Mouse (Mus musculus) E14TG2a.4 (cell line): ENCODE data around the gene Rassf9.

Experiments used
- H3K27me3 ChIP-seq: 2 replicates; pipeline ENCODE4 v1.6.1; 2014; ENCODE audit warnings: low read length, control low read depth; ENCODE audit not compliant: insufficient read depth
- H3K36me3 ChIP-seq: 2 replicates; pipeline ENCODE4 v1.6.1; 2014; ENCODE audit warnings: low read length, control low read depth; ENCODE audit not compliant: insufficient read depth
- H3K4me1 ChIP-seq: replicated peaks from 2 replicates; pipeline ENCODE4 v1.6.1; 2014; ENCODE audit warnings: low read depth, low read length, control low read depth
- H3K4me3 ChIP-seq: replicated peaks from 2 replicates; pipeline ENCODE4 v1.5.1; 2014; ENCODE audit warnings: mild to moderate bottlenecking, low read length
- H3K9me3 ChIP-seq: 2 replicates; pipeline ENCODE4 v1.6.1; 2014; ENCODE audit warnings: low read length, control low read depth
- CTCF ChIP-seq: conservative IDR thresholded peaks from 2 replicates; pipeline ENCODE4 v1.5.1; 2014; ENCODE audit warnings: low read length
- NANOG ChIP-seq: IDR thresholded peaks from 2 replicates; pipeline ENCODE4 v1.6.1; 2014; ENCODE audit warnings: borderline replicate concordance, low read length, mixed read lengths
- POU5F1 ChIP-seq: IDR thresholded peaks from 2 replicates; pipeline ENCODE4 v1.6.1; 2014; ENCODE audit warnings: low read length, borderline replicate concordance

The Rassf9 gene

DNA sequence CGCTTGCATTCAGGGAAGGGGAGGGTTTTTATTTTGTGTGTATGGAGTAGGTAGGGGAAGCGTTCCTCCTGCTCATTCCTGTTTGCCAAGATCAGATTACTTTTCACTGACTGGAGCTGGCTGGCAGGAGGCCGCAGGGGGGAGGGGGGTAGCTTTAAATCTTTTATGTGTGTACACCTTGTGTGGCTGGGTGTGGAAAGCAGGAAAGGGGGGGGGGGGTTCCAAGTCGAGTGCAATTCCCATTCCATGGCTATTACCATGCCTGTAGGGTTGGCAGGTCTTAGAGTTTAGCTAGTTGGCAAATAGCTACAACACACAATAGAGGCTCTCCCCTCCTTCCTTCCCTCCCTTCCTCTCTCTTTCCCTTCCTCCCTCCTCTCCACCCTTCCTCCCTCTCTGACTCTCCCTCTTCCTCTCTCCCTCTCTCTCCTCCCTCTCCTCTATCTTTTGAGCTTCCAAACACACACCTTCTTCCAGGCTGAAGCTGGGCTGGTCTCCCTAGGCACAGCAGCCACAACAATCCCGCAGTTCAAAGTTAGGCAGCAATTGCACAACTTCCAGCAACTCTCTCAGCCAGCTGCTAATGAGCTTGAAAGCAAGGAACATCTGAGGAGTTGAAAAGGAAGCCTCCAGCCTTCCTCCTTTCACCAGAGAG is at the start of gene Rassf9:
Gene Rassf9, plus strand, starts transcription at position 416 of the 655 bp plus-strand sequence.
- H3K36me3 ChIP-seq, result no peaks in the 10 kb centered on the region
- H3K9me3 ChIP-seq, result no peaks in the 10 kb centered on the region
- H3K4me3 ChIP-seq, result no peak within 1 kb of the TSS
- no peak for TF ChIP-seq NANOG
- no peak for TF ChIP-seq CTCF
- TF ChIP-seq POU5F1, result no peak
- no peaks in the 10 kb centered on the region for H3K27me3 ChIP-seq
- H3K4me1 ChIP-seq, result peaks cover 14% of the 10 kb centered on the region

DNA sequence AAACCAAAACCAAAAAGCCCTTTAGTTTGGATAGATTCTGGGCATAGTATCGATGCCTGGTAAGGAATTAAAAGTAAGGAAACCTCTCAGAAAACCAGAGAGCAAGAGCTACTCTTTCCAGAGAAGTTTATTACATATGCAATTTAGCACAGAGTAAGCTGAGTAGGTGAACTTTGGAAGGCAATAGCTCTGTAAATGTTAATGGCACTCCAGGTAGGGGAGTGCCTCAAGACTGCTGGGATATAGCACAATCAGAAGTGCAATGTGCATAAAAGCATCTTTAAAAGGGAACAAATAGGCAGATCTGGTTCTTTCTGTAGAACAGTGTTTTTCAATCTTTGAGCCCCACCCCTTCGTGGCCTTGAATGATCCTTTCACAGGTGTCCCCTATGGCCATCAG is 42.6 kb upstream of the Rassf9 start:
- no peak overlapping the region for H3K4me3 ChIP-seq
- TF ChIP-seq CTCF (no peak), NANOG (no peak), POU5F1 (no peak)
- no peaks in the 10 kb centered on the region for H3K9me3 ChIP-seq
- H3K36me3 ChIP-seq, result no peaks in the 10 kb centered on the region
- H3K27me3 ChIP-seq, result no peaks in the 10 kb centered on the region
- H3K4me1 ChIP-seq, result no peaks in the 10 kb centered on the region

DNA sequence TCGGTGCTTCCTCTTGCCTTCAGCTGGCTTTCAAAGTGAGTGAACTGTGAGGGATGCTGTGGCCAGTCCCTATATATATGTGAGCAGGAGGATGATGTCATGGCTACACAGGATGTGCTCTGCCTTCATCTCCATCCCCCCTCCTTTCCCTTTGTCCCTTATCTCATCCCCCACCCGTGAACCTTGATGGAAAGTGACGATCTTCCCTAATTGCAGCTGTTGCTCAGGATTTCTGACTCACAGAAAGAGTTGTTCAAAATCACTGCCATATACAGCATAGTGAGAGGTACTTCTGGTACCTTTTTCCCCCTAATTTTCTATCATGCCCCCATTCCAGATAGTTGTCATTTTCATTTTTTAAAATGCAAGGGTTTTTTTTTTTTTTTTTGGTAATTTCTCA is 21.6 kb upstream of the Rassf9 start, which contains the start of gene Nts:
Gene Nts, minus strand, starts transcription at position 101 of the 400 bp plus-strand sequence.
- Histone ChIP-seq H3K9me3 (no peaks in the 10 kb centered on the region), H3K27me3 (no peaks in the 10 kb centered on the region), H3K4me1 (no peaks in the 10 kb centered on the region), H3K36me3 (no peaks in the 10 kb centered on the region), H3K4me3 (no peak within 1 kb of the TSS)
- no peak for TF ChIP-seq NANOG
- no peak for TF ChIP-seq CTCF
- no peak for TF ChIP-seq POU5F1

DNA sequence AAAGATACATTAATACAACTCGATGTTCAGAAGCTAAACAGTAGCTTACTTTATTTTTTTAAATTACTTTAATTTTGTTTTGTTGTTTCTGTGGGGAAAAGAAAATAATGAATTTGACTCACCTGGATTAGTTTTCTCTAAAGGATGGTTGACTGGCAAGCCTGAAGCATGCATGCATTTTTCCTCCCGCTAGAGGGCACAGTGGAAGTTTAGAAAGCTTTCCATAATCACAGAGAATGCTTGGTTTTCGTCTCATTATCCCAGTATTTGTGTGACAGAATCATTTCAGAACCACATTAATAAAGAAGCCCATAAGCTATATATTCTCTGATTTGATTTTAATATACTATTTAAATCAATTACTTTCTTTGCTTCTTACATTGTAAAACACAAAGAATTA is 20.2 kb upstream of the Rassf9 start:
- no peaks in the 10 kb centered on the region for H3K27me3 ChIP-seq

DNA sequence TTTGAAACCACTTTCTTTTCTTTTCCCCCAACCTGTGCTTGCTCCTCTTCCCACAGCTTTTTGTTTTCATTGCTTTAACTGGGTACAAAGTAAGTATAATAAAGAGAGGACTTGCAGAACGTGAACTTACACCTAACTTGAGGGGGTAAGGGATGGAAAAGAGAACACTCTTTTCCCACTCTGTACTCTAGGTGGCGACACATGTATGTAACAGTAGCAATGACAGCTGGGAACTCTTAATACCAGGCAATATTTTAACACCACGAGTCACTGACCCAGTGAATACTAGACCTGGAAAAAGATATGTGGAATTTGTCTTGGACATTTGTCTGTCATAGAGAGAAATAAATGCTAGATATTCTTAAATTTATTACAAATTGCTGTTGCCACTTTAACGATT is 13.3 kb upstream of the Rassf9 start:
- Histone ChIP-seq H3K9me3 (no peaks in the 10 kb centered on the region), H3K36me3 (no peaks in the 10 kb centered on the region), H3K4me3 (no peak overlapping the region), H3K27me3 (no peaks in the 10 kb centered on the region), H3K4me1 (no peaks in the 10 kb centered on the region)
- TF ChIP-seq CTCF (peak; percentile 41; the same call in 1 of the 2 replicates), NANOG (no peak), POU5F1 (no peak)

More for the DNA sequence above, 20.2 kb upstream of the Rassf9 start:
- TF ChIP-seq CTCF, result peak; percentile 71
- no peak for TF ChIP-seq POU5F1
- no peak overlapping the region for H3K4me3 ChIP-seq
- H3K9me3 ChIP-seq, result no peaks in the 10 kb centered on the region
- no peaks in the 10 kb centered on the region for H3K36me3 ChIP-seq
- no peaks in the 10 kb centered on the region for H3K4me1 ChIP-seq

DNA sequence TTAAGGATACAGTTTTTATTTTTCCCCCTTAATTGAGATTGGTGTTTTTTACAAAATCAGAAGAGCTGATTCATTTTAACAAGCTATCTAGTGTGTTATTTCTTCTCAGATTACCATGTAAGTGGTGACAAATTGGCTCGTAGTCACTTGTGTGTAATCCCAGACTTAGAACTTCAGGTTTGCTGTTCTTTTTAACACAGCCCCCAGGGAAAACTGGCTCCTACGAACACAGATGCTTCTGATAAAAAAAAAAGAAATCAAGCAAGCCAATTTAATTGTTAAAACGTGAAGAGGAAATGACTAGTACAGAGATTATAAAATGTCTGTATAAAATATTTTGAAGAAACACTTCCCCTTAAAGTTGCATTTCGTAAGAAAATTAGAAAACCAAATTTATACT is 4.6 kb upstream of the Rassf9 start:
- H3K36me3 ChIP-seq, result no peaks in the 10 kb centered on the region
- H3K27me3 ChIP-seq, result no peaks in the 10 kb centered on the region
- peaks cover 14% of the 10 kb centered on the region for H3K4me1 ChIP-seq
- no peaks in the 10 kb centered on the region for H3K9me3 ChIP-seq
- TF ChIP-seq POU5F1 (no peak), NANOG (no peak), CTCF (no peak)
- H3K4me3 ChIP-seq, result no peak overlapping the region

DNA sequence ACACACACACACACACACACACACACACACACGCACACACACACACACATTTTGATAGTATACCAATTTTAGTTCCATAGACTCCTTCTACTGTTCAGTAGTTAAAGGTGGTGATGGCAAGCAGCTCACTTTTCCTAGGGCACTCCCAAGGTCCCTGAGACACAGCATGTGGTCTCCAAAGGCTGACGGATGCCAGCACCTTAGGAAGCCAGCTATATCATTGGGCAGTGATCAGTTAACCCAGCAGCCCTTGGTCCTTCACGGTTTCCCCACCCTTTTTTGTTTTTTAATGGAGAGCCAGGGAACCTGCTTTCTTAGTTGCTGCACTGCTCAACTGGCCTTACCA is 588 bp upstream of the Rassf9 start:
- Histone ChIP-seq H3K9me3 (no peaks in the 10 kb centered on the region), H3K4me3 (no peak overlapping the region), H3K36me3 (no peaks in the 10 kb centered on the region), H3K27me3 (no peaks in the 10 kb centered on the region), H3K4me1 (peaks cover 14% of the 10 kb centered on the region)
- no peak for TF ChIP-seq NANOG
- TF ChIP-seq CTCF, result no peak
- TF ChIP-seq POU5F1, result no peak

DNA sequence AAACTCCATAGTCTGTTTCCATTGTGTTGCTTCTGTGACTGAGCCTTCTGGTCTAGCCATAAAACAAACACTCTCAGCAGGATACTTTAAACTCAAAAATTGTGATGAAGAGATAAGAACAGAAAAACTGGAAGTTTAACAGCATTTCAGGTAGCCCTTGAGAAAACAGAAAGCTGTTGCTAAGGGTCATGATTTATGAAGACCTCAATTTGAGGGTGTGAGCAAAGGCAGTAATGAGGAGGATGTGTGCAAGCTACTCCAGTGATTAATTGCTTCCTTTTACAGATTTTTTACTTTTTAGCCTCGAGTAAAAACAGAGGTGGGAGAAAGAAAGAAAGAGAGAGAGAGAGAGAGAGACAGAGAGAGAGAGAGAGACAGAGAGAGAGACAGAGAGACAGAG is 2.1 kb downstream of the Rassf9 start:
- peaks cover 14% of the 10 kb centered on the region for H3K4me1 ChIP-seq
- no peak overlapping the region for H3K4me3 ChIP-seq
- H3K27me3 ChIP-seq, result no peaks in the 10 kb centered on the region
- H3K36me3 ChIP-seq, result no peaks in the 10 kb centered on the region
- no peak for TF ChIP-seq CTCF
- TF ChIP-seq POU5F1, result no peak
- no peak for TF ChIP-seq NANOG
- H3K9me3 ChIP-seq, result no peaks in the 10 kb centered on the region

DNA sequence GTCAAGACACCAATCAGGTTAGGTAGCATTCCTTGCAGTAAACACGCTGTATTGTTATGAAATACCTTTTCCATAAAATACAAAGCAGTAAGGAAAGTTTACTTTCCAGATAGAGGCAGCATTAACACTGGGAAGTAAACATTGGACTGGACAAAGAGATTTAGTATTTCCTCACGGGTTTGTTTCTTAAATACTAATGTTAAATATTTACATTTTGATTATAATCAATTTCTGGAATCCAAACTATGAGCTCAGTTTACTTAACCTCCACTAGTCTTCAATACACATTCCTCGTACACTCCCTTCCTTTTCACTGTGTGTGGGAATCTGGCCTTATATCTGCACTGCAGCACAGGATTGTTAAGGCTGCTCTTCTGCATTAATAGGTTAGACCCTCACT is 15.9 kb downstream of the Rassf9 start:
- H3K9me3 ChIP-seq, result no peaks in the 10 kb centered on the region
- H3K27me3 ChIP-seq, result no peaks in the 10 kb centered on the region
- H3K4me3 ChIP-seq, result no peak overlapping the region
- no peaks in the 10 kb centered on the region for H3K36me3 ChIP-seq
- H3K4me1 ChIP-seq, result no peaks in the 10 kb centered on the region
- no peak for TF ChIP-seq POU5F1
- no peak for TF ChIP-seq NANOG
- no peak for TF ChIP-seq CTCF
